ENCODE assay signal across 8 mouse cellular contexts in genomic region chr19:10294631-10295562, GRCm38 (mm10). TPM values are rescaled to one million over a fixed set of nuclear protein-coding genes. Genes with fewer than 3 reads are reported as not detected.
DNase-seq lines count a peak whose midpoint lies in the region; ATAC-seq and TF ChIP-seq lines count a peak whose summit lies in the region.

No protein-coding gene starts in this region.

- peak overlapping the region; percentile 68 for H3K27ac ChIP-seq in spleen, adult 2 months (ENCODE audit: insufficient read depth, low read length)
- peak overlapping the region; percentile 80 for H3K27ac ChIP-seq in intestine, embryonic 14.5 days (ENCODE audit: low read depth)
- H3K27ac ChIP-seq in liver, embryonic 12.5 days: peak overlapping the region; percentile 55; the same call in 1 of the 2 replicates
- peak overlapping the region; percentile 92 for H3K27ac ChIP-seq in small intestine, adult 2 months (ENCODE audit: insufficient read depth, low read depth, low read length)

- TF ChIP-seq POLR2A in spleen, adult 2 months (IDR thresholded peaks at IDR 0.05; ENCODE audit: low read depth, low read length): no peak
- TF ChIP-seq POLR2A in small intestine, adult 2 months (IDR thresholded peaks at IDR 0.05; ENCODE audit: low read depth, low read length): no peak

- H3K27me3 ChIP-seq in spleen, adult 2 months (ENCODE audit: control insufficient read depth, insufficient read depth, low read length): no peaks in the 10 kb centered on the region
- H3K27me3 ChIP-seq in intestine, embryonic 14.5 days (replicated peaks; ENCODE audit: control insufficient read depth, insufficient read depth, low read length): no peaks in the 10 kb centered on the region
- peaks cover 58% of the 10 kb centered on the region for H3K27me3 ChIP-seq in liver, embryonic 12.5 days (replicated peaks)
- no peaks in the 10 kb centered on the region for H3K27me3 ChIP-seq in small intestine, adult 2 months (ENCODE audit: control insufficient read depth, insufficient read depth, low read length)

- ATAC-seq in intestine, embryonic 14.5 days (replicated peaks; ENCODE audit: low FRiP score, low TSS enrichment, low read depth): 0 out of 2 replicates have a peak, but pooled peaks have one; percentile 28
- ATAC-seq in liver, embryonic 12.5 days: 0 out of 2 replicates have a peak, but pooled peaks have one; percentile 19

- H3K4me1 ChIP-seq in spleen, adult 2 months (ENCODE audit: control insufficient read depth, insufficient read depth, insufficient read length): no peaks in the 10 kb centered on the region
- peaks cover 72% of the 10 kb centered on the region for H3K4me1 ChIP-seq in intestine, embryonic 14.5 days (replicated peaks; ENCODE audit: control insufficient read depth, insufficient read depth, low read length)
- peaks cover 45% of the 10 kb centered on the region for H3K4me1 ChIP-seq in liver, embryonic 12.5 days
- H3K4me1 ChIP-seq in small intestine, adult 2 months (ENCODE audit: control insufficient read depth, insufficient read depth, insufficient read length, low read length): peaks cover 56% of the 10 kb centered on the region

- H3K4me3 ChIP-seq in spleen, adult 2 months (ENCODE audit: extremely low read depth, insufficient read depth, insufficient read length): no peak overlapping the region
- no peak overlapping the region for H3K4me3 ChIP-seq in intestine, embryonic 14.5 days (ENCODE audit: low read depth, low read length)
- no peak overlapping the region for H3K4me3 ChIP-seq in liver, embryonic 12.5 days
- peak overlapping the region; percentile 22 for H3K4me3 ChIP-seq in small intestine, adult 2 months (ENCODE audit: low read depth, low read length)

- no peak for TF ChIP-seq CTCF in spleen, adult 2 months (IDR thresholded peaks at IDR 0.05; ENCODE audit: extremely low read depth, insufficient read depth, insufficient read length, insufficient replicate concordance)
- no peak for TF ChIP-seq CTCF in small intestine, adult 2 months (IDR thresholded peaks at IDR 0.05; ENCODE audit: extremely low read depth, insufficient read length, insufficient replicate concordance, low read depth, low read length)

- no peak for DNase-seq in spleen, adult 2 months (ENCODE audit: low read depth in 1 of 2, low spot score in 2 of 2)
- no peak for DNase-seq in spleen, postnatal 10 days (ENCODE audit: low spot score in 2 of 2)
- peak; percentile 62 for DNase-seq in gastrocnemius, postnatal 25 days
- DNase-seq in intestine, embryonic 14.5 days (ENCODE audit: low spot score): peak; percentile 60
- DNase-seq in thymus, postnatal 10 days (ENCODE audit: low spot score in 2 of 2): no peak
- no peak for DNase-seq in adrenal gland, adult 8-10 months

- no peaks in the 10 kb centered on the region for H3K9me3 ChIP-seq in intestine, embryonic 14.5 days (ENCODE audit: control insufficient read depth, low read length)
- H3K9me3 ChIP-seq in liver, embryonic 12.5 days (replicated peaks): no peaks in the 10 kb centered on the region

- no peak overlapping the region; the same call in 1 of the 2 replicates for H3K9ac ChIP-seq in intestine, embryonic 14.5 days (ENCODE audit: low read length)
- no peak overlapping the region for H3K9ac ChIP-seq in liver, embryonic 12.5 days

- 68% methylated on average over 20 of the region's 20 CpGs for WGBS in spleen, adult 2 months
- WGBS in intestine, embryonic 14.5 days: 35% methylated on average over 20 of the region's 20 CpGs
- 34% methylated on average over 20 of the region's 20 CpGs for WGBS in liver, embryonic 12.5 days (ENCODE audit: insufficient replicate concordance)
- WGBS in small intestine, adult 2 months: 24% methylated on average over 20 of the region's 20 CpGs

- peak overlapping the region; percentile 25 for H3K4me2 ChIP-seq in intestine, embryonic 14.5 days (ENCODE audit: low read length)
- no peak overlapping the region for H3K4me2 ChIP-seq in liver, embryonic 12.5 days

- H3K36me3 ChIP-seq in spleen, adult 2 months (ENCODE audit: control insufficient read depth, insufficient read depth, low read length): no peaks in the 10 kb centered on the region
- no peaks in the 10 kb centered on the region for H3K36me3 ChIP-seq in intestine, embryonic 14.5 days (ENCODE audit: control insufficient read depth, insufficient read depth, low read length)
- H3K36me3 ChIP-seq in liver, embryonic 12.5 days: no peaks in the 10 kb centered on the region
- H3K36me3 ChIP-seq in small intestine, adult 2 months (ENCODE audit: control insufficient read depth, insufficient read depth, low read length): no peaks in the 10 kb centered on the region

RNA-seq across cellular contexts. Expression of gene Dagla, which starts 9.8 kb away (rescaled TPM):
- 4.4 and 5.5 TPM in 2 replicates for polyA plus RNA-seq in spleen, adult 2 months (2012; rRNA removed)
- total RNA-seq in gastrocnemius, postnatal 25 days (2021): 1 to 10 TPM; 4.0 to 6.7 TPM
- 4.2 and 4.7 TPM in 2 replicates for polyA plus RNA-seq in intestine, embryonic 14.5 days (2014; fragmentation: Nextera tagmentation; extraction: Ambion mirVana)
- polyA plus RNA-seq in liver, embryonic 12.5 days (2016; fragmentation: Nextera tagmentation; extraction: Ambion mirVana): 0.55 and 0.56 TPM in 2 replicates
- 5.6 and 8.7 TPM in 2 replicates for polyA plus RNA-seq in small intestine, adult 2 months (2012; rRNA removed)
- 1 to 10 TPM; 3.3 to 4.4 (median 3.8) TPM for total RNA-seq in adrenal gland, adult 8-10 months (2022)

RNA-seq across cellular contexts. Expression of gene Myrf, which starts 54.3 kb away (rescaled TPM):
- polyA plus RNA-seq in spleen, adult 2 months (2012; rRNA removed): 2.3 and 3.8 TPM in 2 replicates
- not detected for total RNA-seq in gastrocnemius, postnatal 25 days (2021)
- 26.0 and 26.3 TPM in 2 replicates for polyA plus RNA-seq in intestine, embryonic 14.5 days (2014; fragmentation: Nextera tagmentation; extraction: Ambion mirVana)
- 6.6 TPM in 2 replicates for polyA plus RNA-seq in liver, embryonic 12.5 days (2016; fragmentation: Nextera tagmentation; extraction: Ambion mirVana)
- polyA plus RNA-seq in small intestine, adult 2 months (2012; rRNA removed): 58.3 and 65.5 TPM in 2 replicates
- 1 to 10 TPM in 3 of 4 experiments, under 1 TPM in 1; 0.94 to 2.0 (median 1.4) TPM for total RNA-seq in adrenal gland, adult 8-10 months (2022)

Comparison
In these comparisons a context has a peak if more than half of its experiments do, and no peak if none do; other contexts are left out.
1. DNase-seq: peak in gastrocnemius, postnatal 25 days (single experiment) and intestine, embryonic 14.5 days (single experiment); none in spleen, adult 2 months (0 of 2), spleen, postnatal 10 days (0 of 2), thymus, postnatal 10 days (0 of 2) and adrenal gland, adult 8-10 months (single experiment).
2. Peak in every context shown above with its lines, with median percentiles within 50 percentile points of each other: H3K27ac ChIP-seq.